Mouse (Mus musculus): Measurements from ENCODE around the gene 4930404H24Rik. TPM values are rescaled to one million over a fixed set of nuclear protein-coding genes. Genes with fewer than 3 reads are reported as not detected.

The 4930404H24Rik gene
- polyA plus RNA-seq, 1 experiment from 2014 or later = not detected

DNA sequence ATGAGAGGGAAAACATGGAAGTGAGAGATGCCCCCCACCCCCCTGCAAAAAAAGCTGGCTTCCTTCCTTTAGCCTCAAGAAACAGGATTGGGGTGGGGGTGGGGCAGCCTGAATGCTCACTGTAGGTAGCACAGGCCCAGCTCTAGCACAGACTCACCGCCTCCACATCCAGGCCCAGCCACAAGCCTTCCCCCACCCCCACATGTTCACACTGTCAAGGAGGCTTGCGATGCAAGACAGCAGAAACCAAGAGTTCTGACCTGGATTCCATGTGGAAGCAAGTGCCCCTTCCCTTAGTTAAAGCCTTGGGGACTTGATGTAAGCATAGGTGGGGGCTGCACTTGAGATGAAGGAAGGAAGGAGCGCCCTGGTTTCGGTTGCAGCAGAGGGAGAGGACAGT lies 22.8 kb upstream of the 4930404H24Rik start:
- 40% methylated on average over 4 of the region's 4 CpGs for whole genome bisulfite sequencing (ENCODE audit: insufficient replicate concordance)
- no peaks in the 10 kb centered on the region for H3K36me3 ChIP-seq (ENCODE audit: control insufficient read depth, insufficient read depth, low read length)
- 0 out of 2 replicates have a peak, but pooled peaks have one; percentile 51 for ATAC-seq (replicated peaks; ENCODE audit: insufficient number of reproducible peaks, low FRiP score, low TSS enrichment)

DNA sequence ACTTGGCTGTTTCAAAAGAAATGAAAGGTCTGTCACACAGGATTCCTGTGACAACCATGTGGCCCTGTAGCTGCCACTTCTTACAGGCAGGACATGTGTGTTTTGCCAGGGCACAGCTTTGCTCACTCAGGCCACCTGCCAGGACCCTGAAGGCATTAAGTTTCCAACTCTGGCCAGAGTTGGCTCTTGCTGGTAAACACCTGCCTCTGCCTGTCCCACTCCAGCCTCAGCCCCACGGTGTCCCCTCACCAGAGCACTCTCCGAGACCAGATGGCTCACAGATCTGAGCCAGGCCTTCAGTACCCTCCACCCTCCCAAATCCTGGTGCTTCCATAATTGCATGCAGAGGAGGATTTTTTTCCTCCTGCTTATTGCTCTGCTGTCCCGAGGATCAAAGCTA lies 21.6 kb upstream of the 4930404H24Rik start:
- no peaks in the 10 kb centered on the region for H3K36me3 ChIP-seq (ENCODE audit: control insufficient read depth, insufficient read depth, low read length)
- no peaks in the 10 kb centered on the region for H3K27me3 ChIP-seq (ENCODE audit: control insufficient read depth, insufficient read depth, low read length)
- peaks cover 54% of the 10 kb centered on the region for H3K4me1 ChIP-seq (ENCODE audit: control insufficient read depth, insufficient read depth, low read length)
- H3K4me3 ChIP-seq (ENCODE audit: low read depth, low read length) = no peak overlapping the region
- H3K9me3 ChIP-seq (replicated peaks; ENCODE audit: control insufficient read depth, low read length) = no peaks in the 10 kb centered on the region
- 64% methylated on average over 3 of the region's 3 CpGs for WGBS (ENCODE audit: insufficient replicate concordance)
- no peak for ATAC-seq (replicated peaks; ENCODE audit: insufficient number of reproducible peaks, low FRiP score, low TSS enrichment)
- H3K4me2 ChIP-seq = no peak overlapping the region
- no peak overlapping the region for H3K9ac ChIP-seq (ENCODE audit: low read depth, low read length)
- no peak overlapping the region for H3K27ac ChIP-seq (ENCODE audit: low read depth, low read length)

More for the DNA sequence above, 22.8 kb upstream of the 4930404H24Rik start:
- Histone ChIP-seq H3K4me1 (ENCODE audit: control insufficient read depth, insufficient read depth, low read length) (peaks cover 41% of the 10 kb centered on the region), H3K4me2 (no peak overlapping the region; the same call in 1 of the 2 replicates), H3K9me3 (replicated peaks; ENCODE audit: control insufficient read depth, low read length) (no peaks in the 10 kb centered on the region), H3K27ac (ENCODE audit: low read depth, low read length) (peak overlapping the region; percentile 59; the same call in 1 of the 2 replicates), H3K27me3 (ENCODE audit: control insufficient read depth, insufficient read depth, low read length) (no peaks in the 10 kb centered on the region), H3K9ac (ENCODE audit: low read depth, low read length) (0 out of 2 replicates have a peak overlapping the region, but pooled peaks have one; percentile 10), H3K4me3 (ENCODE audit: low read depth, low read length) (no peak overlapping the region)

DNA sequence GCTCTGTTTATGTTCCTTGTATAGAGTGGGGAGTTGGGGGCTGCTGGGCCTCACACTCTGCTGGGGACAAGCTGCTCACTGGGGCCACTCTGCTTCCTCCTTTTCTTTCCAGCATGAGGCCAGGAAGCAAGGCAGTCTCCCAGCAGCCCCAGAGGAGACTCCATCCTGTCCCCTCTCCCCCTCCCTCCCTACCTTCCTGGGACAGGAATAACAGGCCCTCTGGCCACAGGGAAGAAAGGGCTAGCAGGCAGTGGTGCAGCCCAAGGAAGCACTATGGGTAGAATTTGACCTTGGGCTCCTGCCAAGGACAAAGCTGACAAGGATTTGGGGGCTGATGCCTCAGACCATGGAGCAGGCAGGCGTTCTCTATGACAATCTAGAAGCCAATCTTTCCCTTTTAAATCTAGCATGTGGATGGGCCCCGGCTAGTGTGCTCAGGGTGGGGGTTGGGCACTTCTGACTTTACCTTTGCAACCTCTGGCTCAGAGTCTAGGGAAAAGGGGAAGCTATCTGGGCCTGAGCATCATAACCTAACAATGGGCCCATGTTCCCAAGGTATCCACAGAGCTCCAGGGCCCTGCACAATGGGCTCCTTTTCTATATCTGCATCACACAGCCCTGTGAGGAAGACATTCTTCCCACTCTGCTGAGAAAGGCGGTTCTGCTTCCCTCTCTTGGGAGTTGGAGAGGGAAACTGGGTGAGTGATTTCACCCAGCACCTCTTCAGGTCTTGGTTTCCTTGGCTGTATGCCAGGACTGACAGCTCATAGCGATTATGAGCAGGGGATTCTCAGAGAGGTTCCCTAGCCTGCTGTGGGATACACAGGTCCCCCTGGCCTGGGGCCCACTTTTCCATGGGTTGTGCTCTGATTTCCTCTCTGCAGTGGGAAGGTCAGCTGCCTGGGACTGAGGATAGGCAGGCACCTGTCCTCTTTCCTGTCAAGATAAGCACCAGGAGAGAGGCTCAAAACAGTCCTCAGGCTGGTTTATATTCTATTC lies 17.2 kb upstream of the 4930404H24Rik start:
- Histone ChIP-seq H3K9me3 (replicated peaks; ENCODE audit: control insufficient read depth, low read length) (no peaks in the 10 kb centered on the region), H3K27me3 (ENCODE audit: control insufficient read depth, insufficient read depth, low read length) (no peaks in the 10 kb centered on the region), H3K9ac (ENCODE audit: low read depth, low read length) (peak overlapping the region; percentile 34), H3K27ac (ENCODE audit: low read depth, low read length) (peak overlapping the region; percentile 94), H3K4me3 (ENCODE audit: low read depth, low read length) (no peak overlapping the region), H3K4me1 (ENCODE audit: control insufficient read depth, insufficient read depth, low read length) (peaks cover 62% of the 10 kb centered on the region), H3K4me2 (peak overlapping the region; percentile 28), H3K36me3 (ENCODE audit: control insufficient read depth, insufficient read depth, low read length) (no peaks in the 10 kb centered on the region)
- WGBS (ENCODE audit: insufficient replicate concordance) = 14% methylated on average over 4 of the region's 4 CpGs
- peak; percentile 70 for ATAC-seq (replicated peaks; ENCODE audit: insufficient number of reproducible peaks, low FRiP score, low TSS enrichment)

DNA sequence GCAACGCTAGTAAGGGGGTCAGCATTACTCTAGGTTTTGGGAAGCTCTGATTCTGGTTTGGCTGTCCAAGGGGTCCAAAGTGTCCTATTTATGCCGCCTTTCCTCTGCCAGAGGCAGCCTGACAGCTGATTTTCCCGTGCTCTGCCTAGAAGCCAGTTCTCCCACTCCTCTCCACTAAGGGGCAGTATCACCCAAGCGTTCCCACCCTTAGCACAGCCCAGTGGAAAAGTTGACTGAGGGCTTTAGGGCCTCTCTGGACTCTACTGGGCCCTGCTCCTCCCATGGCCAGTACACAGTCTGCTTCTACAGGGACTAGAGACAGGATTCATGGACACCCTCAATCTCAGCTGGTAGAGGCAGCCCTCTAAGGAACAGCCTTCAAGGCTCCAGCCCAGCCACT lies 14.0 kb upstream of the 4930404H24Rik start:
- WGBS (ENCODE audit: insufficient replicate concordance) = 6% methylated on average over 4 of the region's 4 CpGs
- Histone ChIP-seq H3K9ac (ENCODE audit: low read depth, low read length) (peak overlapping the region; percentile 53; the same call in 1 of the 2 replicates), H3K36me3 (ENCODE audit: control insufficient read depth, insufficient read depth, low read length) (no peaks in the 10 kb centered on the region), H3K4me3 (ENCODE audit: low read depth, low read length) (no peak overlapping the region), H3K27ac (ENCODE audit: low read depth, low read length) (peak overlapping the region; percentile 73), H3K4me1 (ENCODE audit: control insufficient read depth, insufficient read depth, low read length) (peaks cover 70% of the 10 kb centered on the region), H3K9me3 (replicated peaks; ENCODE audit: control insufficient read depth, low read length) (no peaks in the 10 kb centered on the region), H3K27me3 (ENCODE audit: control insufficient read depth, insufficient read depth, low read length) (no peaks in the 10 kb centered on the region; the same call in 1 of the 2 replicates), H3K4me2 (no peak overlapping the region)
- peak; percentile 62; the same call in 1 of the 2 replicates for ATAC-seq (replicated peaks; ENCODE audit: insufficient number of reproducible peaks, low FRiP score, low TSS enrichment)

DNA sequence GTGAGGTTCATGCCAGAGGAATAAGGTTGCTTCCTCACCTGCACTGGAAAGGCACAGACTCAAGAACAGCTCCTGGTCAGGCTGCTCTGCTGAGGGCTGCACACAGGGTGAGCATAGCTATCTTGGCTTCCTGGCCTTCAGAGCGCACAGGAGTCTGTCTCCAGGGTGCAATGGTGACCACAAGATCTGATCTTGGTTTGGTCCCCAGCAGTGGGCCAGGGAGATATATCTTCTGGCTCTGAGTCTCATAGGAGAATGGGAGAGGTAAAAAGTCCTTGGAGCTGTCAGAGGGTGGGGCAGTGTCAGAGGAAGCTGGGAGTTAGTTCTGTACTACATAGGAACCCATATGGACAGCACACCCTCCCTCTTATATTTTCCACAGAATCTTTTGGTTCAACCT lies 13.1 kb upstream of the 4930404H24Rik start:
- Histone ChIP-seq H3K9me3 (replicated peaks; ENCODE audit: control insufficient read depth, low read length) (no peaks in the 10 kb centered on the region), H3K27me3 (ENCODE audit: control insufficient read depth, insufficient read depth, low read length) (no peaks in the 10 kb centered on the region; the same call in 1 of the 2 replicates), H3K36me3 (ENCODE audit: control insufficient read depth, insufficient read depth, low read length) (no peaks in the 10 kb centered on the region), H3K27ac (ENCODE audit: low read depth, low read length) (peak overlapping the region; percentile 73; the same call in 1 of the 2 replicates), H3K4me2 (no peak overlapping the region), H3K4me3 (ENCODE audit: low read depth, low read length) (no peak overlapping the region), H3K4me1 (ENCODE audit: control insufficient read depth, insufficient read depth, low read length) (peaks cover 68% of the 10 kb centered on the region), H3K9ac (ENCODE audit: low read depth, low read length) (no peak overlapping the region)
- no peak for ATAC-seq (replicated peaks; ENCODE audit: insufficient number of reproducible peaks, low FRiP score, low TSS enrichment)
- 60% methylated on average over 1 of the region's 1 CpGs for WGBS (ENCODE audit: insufficient replicate concordance)

DNA sequence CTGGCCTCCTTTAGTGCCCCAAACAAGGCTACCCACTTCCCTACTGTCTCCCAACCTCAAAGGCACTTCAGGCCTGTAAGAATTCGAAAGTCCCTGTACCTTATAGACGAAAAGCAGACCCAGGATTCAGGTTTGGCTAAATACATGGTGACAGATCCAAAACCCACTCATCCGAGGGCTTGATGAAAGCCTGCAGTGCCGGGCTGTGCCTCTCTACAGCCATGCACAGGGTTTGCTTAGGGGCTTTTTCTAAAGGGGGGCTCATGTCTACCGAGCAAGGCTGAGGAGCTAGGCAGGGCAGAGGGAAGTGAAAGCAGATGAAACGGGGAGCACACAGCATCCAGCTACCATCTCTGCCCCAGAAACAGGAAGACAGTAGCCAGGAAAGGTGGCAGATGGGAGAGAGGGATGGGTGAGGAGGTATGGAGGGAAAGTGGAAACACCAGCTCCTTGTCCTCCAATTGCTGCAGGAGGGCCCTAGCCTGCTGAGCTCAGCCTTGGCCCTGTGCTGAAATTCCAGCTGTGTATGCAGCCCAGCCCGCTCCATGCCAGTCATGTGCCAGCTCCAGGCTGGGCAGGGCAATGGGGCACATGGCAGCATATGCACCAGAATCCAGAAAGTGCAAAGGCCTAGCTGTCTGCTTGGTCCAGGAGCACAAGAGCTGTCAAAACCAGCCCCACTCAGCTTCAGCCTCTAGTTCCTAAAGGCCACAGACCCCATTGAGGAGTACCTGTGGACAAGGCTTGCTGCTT lies 11.3 kb upstream of the 4930404H24Rik start:
- 64% methylated on average over 7 of the region's 7 CpGs for WGBS (ENCODE audit: insufficient replicate concordance)
- H3K27ac ChIP-seq (ENCODE audit: low read depth, low read length) = no peak overlapping the region
- no peak overlapping the region for H3K4me2 ChIP-seq
- H3K9ac ChIP-seq (ENCODE audit: low read depth, low read length) = no peak overlapping the region
- no peaks in the 10 kb centered on the region for H3K36me3 ChIP-seq (ENCODE audit: control insufficient read depth, insufficient read depth, low read length)
- peaks cover 2% of the 10 kb centered on the region for H3K27me3 ChIP-seq (ENCODE audit: control insufficient read depth, insufficient read depth, low read length)
- H3K9me3 ChIP-seq (replicated peaks; ENCODE audit: control insufficient read depth, low read length) = no peaks in the 10 kb centered on the region
- H3K4me1 ChIP-seq (ENCODE audit: control insufficient read depth, insufficient read depth, low read length) = peaks cover 51% of the 10 kb centered on the region
- H3K4me3 ChIP-seq (ENCODE audit: low read depth, low read length) = no peak overlapping the region
- ATAC-seq (replicated peaks; ENCODE audit: insufficient number of reproducible peaks, low FRiP score, low TSS enrichment) = no peak

DNA sequence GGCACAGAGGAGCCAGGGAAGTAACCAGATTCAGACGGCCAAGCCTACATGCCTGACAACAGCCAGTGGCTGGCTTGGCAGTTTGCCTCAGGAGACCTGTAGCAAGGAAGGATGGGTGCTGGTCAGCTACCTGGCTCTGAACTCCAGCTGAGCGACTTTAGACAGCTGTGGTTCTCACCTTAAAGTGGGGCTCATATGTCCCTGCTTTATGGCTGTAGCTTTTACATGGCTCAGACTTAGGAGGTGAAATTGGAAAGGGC lies 10.8 kb upstream of the 4930404H24Rik start:
- no peak overlapping the region for H3K27ac ChIP-seq (ENCODE audit: low read depth, low read length)
- peaks cover 45% of the 10 kb centered on the region for H3K4me1 ChIP-seq (ENCODE audit: control insufficient read depth, insufficient read depth, low read length)
- H3K9ac ChIP-seq (ENCODE audit: low read depth, low read length) = no peak overlapping the region
- 68% methylated on average over 2 of the region's 2 CpGs for WGBS (ENCODE audit: insufficient replicate concordance)
- no peak for ATAC-seq (replicated peaks; ENCODE audit: insufficient number of reproducible peaks, low FRiP score, low TSS enrichment)
- no peak overlapping the region for H3K4me3 ChIP-seq (ENCODE audit: low read depth, low read length)
- H3K9me3 ChIP-seq (replicated peaks; ENCODE audit: control insufficient read depth, low read length) = no peaks in the 10 kb centered on the region
- H3K4me2 ChIP-seq = no peak overlapping the region
- H3K27me3 ChIP-seq (ENCODE audit: control insufficient read depth, insufficient read depth, low read length) = peaks cover 2% of the 10 kb centered on the region
- H3K36me3 ChIP-seq (ENCODE audit: control insufficient read depth, insufficient read depth, low read length) = no peaks in the 10 kb centered on the region

DNA sequence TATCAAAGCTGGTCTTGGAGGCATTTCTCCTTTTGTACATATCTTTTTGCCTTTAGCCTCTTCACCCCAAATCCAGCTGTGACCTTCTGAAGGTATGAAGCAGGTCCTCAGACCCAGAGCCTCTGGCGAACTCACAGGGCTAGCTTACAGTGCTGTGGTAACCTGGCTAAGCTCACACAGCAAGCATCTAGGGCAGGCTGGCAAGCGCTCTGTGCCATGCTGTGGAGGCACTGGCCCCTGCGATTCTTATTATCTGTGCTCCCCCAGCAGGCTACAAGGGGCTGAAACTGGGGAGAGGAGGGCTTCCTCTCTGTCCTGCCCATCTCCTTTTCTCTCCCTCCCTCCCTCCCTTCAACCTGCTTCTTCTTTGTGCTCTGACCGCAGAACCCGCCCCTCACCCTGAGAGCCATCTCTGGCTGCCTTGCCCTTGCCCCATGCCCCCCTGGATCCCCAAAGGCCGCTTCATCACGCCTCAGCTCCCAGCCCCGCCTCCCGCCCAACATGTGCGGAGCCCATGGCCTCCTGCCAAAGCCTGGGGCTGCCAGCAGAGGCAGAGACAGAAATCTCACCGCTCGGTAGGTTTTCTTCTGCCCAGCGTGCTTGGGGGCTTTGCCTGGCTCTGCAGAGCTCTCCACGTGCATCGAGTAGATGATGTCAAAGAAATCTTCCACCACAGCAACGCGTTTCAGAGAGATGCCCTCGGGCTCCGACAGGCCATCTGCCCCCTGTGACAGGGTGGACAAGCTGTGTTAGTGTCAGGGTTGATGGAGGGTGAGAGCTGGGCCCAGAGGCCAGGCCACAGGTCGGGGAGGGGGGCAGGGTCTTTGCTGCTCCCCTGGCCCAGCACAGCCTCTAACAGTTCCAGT lies 9.2 kb upstream of the 4930404H24Rik start:
- H3K4me3 ChIP-seq (ENCODE audit: low read depth, low read length) = peak overlapping the region; percentile 5; the same call in 1 of the 2 replicates
- ATAC-seq (replicated peaks; ENCODE audit: insufficient number of reproducible peaks, low FRiP score, low TSS enrichment) = no peak
- H3K27me3 ChIP-seq (ENCODE audit: control insufficient read depth, insufficient read depth, low read length) = peaks cover 2% of the 10 kb centered on the region
- H3K27ac ChIP-seq (ENCODE audit: low read depth, low read length) = peak overlapping the region; percentile 35; the same call in 1 of the 2 replicates
- no peaks in the 10 kb centered on the region for H3K36me3 ChIP-seq (ENCODE audit: control insufficient read depth, insufficient read depth, low read length)
- peaks cover 36% of the 10 kb centered on the region for H3K4me1 ChIP-seq (ENCODE audit: control insufficient read depth, insufficient read depth, low read length)
- H3K4me2 ChIP-seq = peak overlapping the region; percentile 45
- H3K9me3 ChIP-seq (replicated peaks; ENCODE audit: control insufficient read depth, low read length) = no peaks in the 10 kb centered on the region
- peak overlapping the region; percentile 62 for H3K9ac ChIP-seq (ENCODE audit: low read depth, low read length)
- 11% methylated on average over 20 of the region's 20 CpGs for WGBS (ENCODE audit: insufficient replicate concordance)

Measured in heart, embryonic 11.5 days (tissue).